Mouse (Mus musculus) spleen, adult 2 months (tissue): Measurements from ENCODE around the gene 1700001O22Rik. TPM values are rescaled to one million over a fixed set of nuclear protein-coding genes. Genes with fewer than 3 reads are reported as not detected.
A peak's percentile ranks its signal among the peaks of the same experiment; 100 is the strongest.

Experiments used
- DNase-seq, 2 experiments: peaks; one replicate each; pipeline versions ENCODE4 v3.0.0 to v3.0.0-alpha.2; 2012 to 2021; ENCODE audit warnings: low spot score in 2 of 2, low read depth in 1 of 2
- H3K27ac ChIP-seq: fragments of 200-500 bp; 2 replicates; pipeline ENCODE4 v1.5.1; 2012; ENCODE audit warnings: low read length, inconsistent platforms; ENCODE audit not compliant: insufficient read depth
- H3K27me3 ChIP-seq: fragments of 200-500 bp; 2 replicates; pipeline ENCODE4 v1.6.1; 2012; ENCODE audit warnings: mild to moderate bottlenecking, moderate library complexity, low read length, inconsistent platforms; ENCODE audit not compliant: control insufficient read depth, insufficient read depth
- H3K36me3 ChIP-seq: fragments of 200-500 bp; 2 replicates; pipeline ENCODE4 v1.6.1; 2012; ENCODE audit warnings: mild to moderate bottlenecking, low read length, inconsistent platforms; ENCODE audit not compliant: control insufficient read depth, insufficient read depth
- H3K4me1 ChIP-seq: fragments of 200-500 bp; 2 replicates; pipeline ENCODE4 v1.6.1; 2011; ENCODE audit warnings: inconsistent platforms; ENCODE audit not compliant: control insufficient read depth, insufficient read depth, insufficient read length
- H3K4me3 ChIP-seq: fragments of 200-500 bp; 2 replicates; pipeline ENCODE4 v1.5.1; 2011; ENCODE audit warnings: mild to moderate bottlenecking, inconsistent platforms; ENCODE audit not compliant: insufficient read depth, insufficient read length; ENCODE audit errors: extremely low read depth
- CTCF ChIP-seq: fragments of 200-500 bp; IDR thresholded peaks from 2 replicates; pipeline ENCODE4 v1.5.1; 2011; ENCODE audit warnings: mild to moderate bottlenecking, inconsistent platforms; ENCODE audit not compliant: insufficient read depth, insufficient read length, insufficient replicate concordance; ENCODE audit errors: extremely low read depth
- POLR2A ChIP-seq: fragments of 200-500 bp; IDR thresholded peaks from 2 replicates; pipeline ENCODE4 v1.6.1; 2011; ENCODE audit warnings: low read depth, low read length, inconsistent platforms
- WGBS: fragments of 180-500 bp; shearing (Covaris S2); methylation state at CpG from one replicate; pipeline ENCODE4 v1.1.7; 2018; 5-methylcytosine and 5-hydroxymethylcytosine counted together
- polyA plus RNA-seq: library from polyadenylated mRNA; depleted of rRNA; stranded (reverse); fragments of >200 nt; gene quantifications from 2 replicates; pipeline ENCODE4 v1.2.3, GENCODE M21; 2012

Gene 1700001O22Rik
- polyA plus RNA-seq, 1 experiment, result 0.67 TPM

- 2% methylated on average over 41 of the region's 51 CpGs for WGBS
These were observed 32.1 kb downstream of the 1700001O22Rik start for GRCm38 (mm10) chr2:30771368-30771805.

DNA sequence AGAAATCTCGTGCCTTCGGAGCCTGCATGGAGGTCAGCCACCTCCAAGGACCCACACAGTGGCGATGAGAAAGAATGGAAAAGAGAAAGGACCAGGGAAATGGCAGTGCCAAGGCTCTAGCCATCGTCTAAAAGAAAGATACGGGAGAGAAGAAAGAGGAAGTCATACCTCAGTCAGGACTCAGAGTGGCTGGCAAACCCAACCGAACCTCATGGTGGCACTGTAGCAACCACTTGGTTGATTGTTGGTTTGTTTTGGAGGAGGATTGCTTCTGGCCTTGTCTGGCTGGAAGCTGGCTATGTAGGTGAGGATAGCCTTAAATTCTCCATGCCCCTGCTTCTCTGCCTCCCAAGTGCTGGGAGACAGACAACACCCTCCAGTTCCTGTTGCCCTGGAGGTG, 34.3 kb downstream of the 1700001O22Rik start:
- no peak for DNase-seq
- Histone ChIP-seq H3K4me1 (no peaks in the 10 kb centered on the region; the same call in 1 of the 2 replicates), H3K36me3 (no peaks in the 10 kb centered on the region), H3K27ac (no peak overlapping the region), H3K4me3 (no peak overlapping the region), H3K27me3 (peaks cover 7% of the 10 kb centered on the region; the same call in 1 of the 2 replicates)
- no peak for TF ChIP-seq POLR2A
- peak; percentile 19; the same call in 1 of the 2 replicates for TF ChIP-seq CTCF
- WGBS, result 28% methylated on average over 6 of the region's 6 CpGs

More at GRCm38 (mm10) chr2:30771368-30771805, 32.1 kb downstream of the 1700001O22Rik start:
- Histone ChIP-seq H3K27ac (peak overlapping the region; percentile 85), H3K36me3 (no peaks in the 10 kb centered on the region), H3K27me3 (peaks cover 7% of the 10 kb centered on the region; the same call in 1 of the 2 replicates), H3K4me1 (no peaks in the 10 kb centered on the region; the same call in 1 of the 2 replicates), H3K4me3 (peak overlapping the region; percentile 31; the same call in 1 of the 2 replicates)
- DNase-seq, result no peak
- TF ChIP-seq POLR2A (no peak), CTCF (no peak)

GRCm38 (mm10) chr2:30768529-30768928, 34.9 kb downstream of the 1700001O22Rik start:
- TF ChIP-seq CTCF (no peak), POLR2A (no peak)

GRCm38 (mm10) chr2:30767626-30768240, 35.7 kb downstream of the 1700001O22Rik start:
- no peak for DNase-seq
- 89% methylated on average over 7 of the region's 7 CpGs for WGBS
- Histone ChIP-seq H3K4me3 (no peak overlapping the region), H3K4me1 (no peaks in the 10 kb centered on the region; the same call in 1 of the 2 replicates), H3K27me3 (peaks cover 7% of the 10 kb centered on the region; the same call in 1 of the 2 replicates), H3K27ac (no peak overlapping the region), H3K36me3 (no peaks in the 10 kb centered on the region)
- no peak for TF ChIP-seq CTCF
- no peak for TF ChIP-seq POLR2A

More at GRCm38 (mm10) chr2:30768529-30768928, 34.9 kb downstream of the 1700001O22Rik start:
- no peak overlapping the region for H3K4me3 ChIP-seq
- H3K27ac ChIP-seq, result no peak overlapping the region
- 78% methylated on average over 5 of the region's 5 CpGs for WGBS
- H3K36me3 ChIP-seq, result no peaks in the 10 kb centered on the region
- no peak for DNase-seq
- H3K27me3 ChIP-seq, result peaks cover 7% of the 10 kb centered on the region; the same call in 1 of the 2 replicates
- no peaks in the 10 kb centered on the region; the same call in 1 of the 2 replicates for H3K4me1 ChIP-seq

DNA sequence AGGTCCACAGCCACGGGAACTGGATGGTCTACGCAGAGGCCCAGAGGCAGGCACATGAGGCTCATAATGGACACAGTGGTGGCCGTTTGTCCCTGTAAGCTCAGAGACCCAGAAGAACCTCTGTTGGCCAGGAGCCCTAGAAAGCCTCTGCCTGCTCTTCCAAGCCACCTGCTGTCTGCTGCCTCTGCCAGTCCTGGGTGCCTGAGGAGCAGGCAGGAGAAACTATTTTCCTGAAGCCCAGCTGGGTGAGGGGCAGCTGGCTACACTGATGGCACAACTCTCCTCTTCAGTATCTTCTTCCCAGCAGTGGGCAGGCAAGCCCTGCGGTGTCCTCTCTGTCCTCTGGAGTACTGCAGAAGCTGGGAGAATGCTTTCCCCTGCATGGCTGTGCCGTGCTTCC, 37.0 kb downstream of the 1700001O22Rik start:
- Histone ChIP-seq H3K27me3 (peaks cover 4% of the 10 kb centered on the region; the same call in 1 of the 2 replicates), H3K4me3 (no peak overlapping the region), H3K4me1 (no peaks in the 10 kb centered on the region; the same call in 1 of the 2 replicates), H3K36me3 (no peaks in the 10 kb centered on the region), H3K27ac (no peak overlapping the region)
- DNase-seq, result no peak
- 84% methylated on average over 5 of the region's 5 CpGs for WGBS
- TF ChIP-seq CTCF (no peak), POLR2A (no peak)

DNA sequence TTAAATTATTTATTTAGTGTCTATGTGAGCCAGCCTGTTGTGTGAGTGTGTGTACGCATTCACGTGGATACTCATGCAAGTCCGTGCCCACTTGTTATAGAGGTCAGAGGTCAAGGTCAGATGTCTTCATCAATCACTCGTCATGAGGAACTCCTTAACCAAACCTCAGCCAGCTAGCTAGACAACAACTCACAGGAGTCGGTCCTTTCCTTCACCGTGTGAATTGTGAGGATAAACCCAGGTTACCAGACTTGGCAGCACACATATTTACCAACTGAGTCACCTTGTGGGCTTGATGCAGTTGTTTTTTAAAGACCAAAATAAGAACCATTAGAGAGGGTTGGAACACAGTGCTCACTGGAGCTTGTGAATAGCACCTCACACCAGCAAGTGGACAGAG, 42.8 kb downstream of the 1700001O22Rik start:
- Histone ChIP-seq H3K4me1 (no peaks in the 10 kb centered on the region), H3K36me3 (no peaks in the 10 kb centered on the region), H3K27ac (no peak overlapping the region), H3K4me3 (no peak overlapping the region), H3K27me3 (no peaks in the 10 kb centered on the region)
- no peak for DNase-seq
- TF ChIP-seq POLR2A (no peak), CTCF (no peak)
- WGBS, result 81% methylated on average over 6 of the region's 6 CpGs
